Mouse (Mus musculus) forebrain, postnatal 0 days (tissue): ENCODE measurements at regions not wholly inside any gene's neighbourhood (a gene's known extent, or its start where the extent isn't known, plus 50 kb on each side); places are given as distances from the start of the nearest gene placed in this dataset.

ENCODE experiments used
- ATAC-seq: fragments of 200-750 bp; cut with Nextera tagmentation; 2 replicates; pipeline ENCODE4 v1.8.0; 2017; ENCODE audit warnings: mild to moderate bottlenecking, moderate library complexity
- DNase-seq: peaks from one replicate; pipeline ENCODE4 v3.0.0-alpha.2; 2015
- H3K27ac ChIP-seq: fragments of 300-500 bp; sonication (generic); 2 replicates; pipeline ENCODE4 v1.5.1; 2014; ENCODE audit warnings: low read depth, mild to moderate bottlenecking, antibody characterized with exemption, low read length, moderate library complexity, mixed read lengths
- H3K27me3 ChIP-seq: fragments of 300-500 bp; sonication (generic); 2 replicates; pipeline ENCODE4 v1.6.1; 2014; ENCODE audit warnings: mild to moderate bottlenecking, low read length, mixed read lengths; ENCODE audit not compliant: insufficient read depth
- H3K36me3 ChIP-seq: fragments of 300-500 bp; sonication (generic); 2 replicates; pipeline ENCODE4 v1.6.1; 2014; ENCODE audit warnings: mild to moderate bottlenecking, moderate library complexity; ENCODE audit not compliant: insufficient read depth
- H3K4me1 ChIP-seq: fragments of 300-500 bp; sonication (generic); 2 replicates; pipeline ENCODE4 v1.6.1; 2014; ENCODE audit warnings: antibody characterized with exemption; ENCODE audit not compliant: insufficient read depth
- H3K4me2 ChIP-seq: fragments of 300-500 bp; sonication (generic); 2 replicates; pipeline ENCODE4 v1.6.1; 2014; ENCODE audit warnings: low read depth, mild to moderate bottlenecking, moderate library complexity
- H3K4me3 ChIP-seq: fragments of 300-500 bp; sonication (generic); 2 replicates; pipeline ENCODE4 v1.5.1; 2014; ENCODE audit warnings: low read depth, low read length, mixed read lengths
- H3K9ac ChIP-seq: fragments of 300-500 bp; sonication (generic); 2 replicates; pipeline ENCODE4 v1.6.1; 2014; ENCODE audit warnings: mild to moderate bottlenecking
- H3K9me3 ChIP-seq: fragments of 300-500 bp; sonication (generic); 2 replicates; pipeline ENCODE4 v1.6.1; 2016; ENCODE audit warnings: low read length
- CTCF ChIP-seq: sonication (generic); IDR thresholded peaks from 2 replicates; pipeline ENCODE4 v1.5.1; 2016; ENCODE audit warnings: antibody characterized with exemption, control low read depth, low read depth
- WGBS: fragments of 180-500 bp; shearing (Covaris S2); extraction: QIAGEN DNeasy Blood & Tissue Kit; methylation state at CpG from one replicate; pipeline ENCODE4 v1.1.7; 2014; 5-methylcytosine and 5-hydroxymethylcytosine counted together

GRCm38 (mm10) chr12:102057979-102058378 lies 70.6 kb upstream of the Slc24a4 start:
- H3K4me3 ChIP-seq, result no peak overlapping the region
- H3K36me3 ChIP-seq, result no peaks in the 10 kb centered on the region
- no peak overlapping the region for H3K4me2 ChIP-seq
- no peaks in the 10 kb centered on the region for H3K9me3 ChIP-seq
- TF ChIP-seq CTCF, result no peak
- 12% methylated on average over 3 of the region's 3 CpGs for WGBS
- ATAC-seq, result no peak
- H3K9ac ChIP-seq, result no peak overlapping the region
- H3K27ac ChIP-seq, result 0 out of 2 replicates have a peak overlapping the region, but pooled peaks have one; percentile 35
- H3K4me1 ChIP-seq, result no peaks in the 10 kb centered on the region
- H3K27me3 ChIP-seq, result no peaks in the 10 kb centered on the region
- DNase-seq, result no peak

- no peak for TF ChIP-seq CTCF
- Histone ChIP-seq H3K9ac (no peak overlapping the region), H3K4me3 (no peak overlapping the region), H3K4me2 (no peak overlapping the region), H3K4me1 (no peaks in the 10 kb centered on the region), H3K36me3 (no peaks in the 10 kb centered on the region), H3K9me3 (no peaks in the 10 kb centered on the region), H3K27me3 (no peaks in the 10 kb centered on the region), H3K27ac (peak overlapping the region; percentile 35; the same call in 1 of the 2 replicates)
- DNase-seq (peak; percentile 25), ATAC-seq (peak; percentile 67; the same call in 1 of the 2 replicates)
- 5% methylated on average over 3 of the region's 3 CpGs for WGBS
Observed at GRCm38 (mm10) chr12:102058428-102058827, 70.1 kb upstream of the Slc24a4 start.

DNA sequence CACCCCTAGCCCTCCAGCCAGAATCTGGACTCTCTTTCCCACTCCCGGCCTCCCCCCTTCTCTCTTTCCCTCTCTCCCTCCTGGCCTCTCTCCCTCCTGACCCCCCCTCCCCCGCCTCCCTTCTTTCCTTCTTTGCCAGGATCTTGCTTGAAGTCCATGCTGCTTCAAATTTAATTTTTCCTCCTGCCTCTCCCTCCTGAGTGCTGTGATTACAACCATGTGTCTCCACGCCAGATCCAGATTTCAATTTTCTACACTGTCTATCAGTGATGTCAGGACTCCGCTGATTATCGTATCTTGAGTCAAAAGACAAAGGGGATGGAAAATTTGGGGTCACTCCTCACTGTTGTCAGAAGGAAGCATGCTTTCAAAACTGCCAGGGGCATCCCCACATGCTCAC lies 67.4 kb upstream of the Slc24a4 start:
- Histone ChIP-seq H3K4me3 (no peak overlapping the region), H3K4me1 (no peaks in the 10 kb centered on the region; the same call in 1 of the 2 replicates), H3K4me2 (no peak overlapping the region), H3K9ac (no peak overlapping the region), H3K27ac (no peak overlapping the region), H3K27me3 (no peaks in the 10 kb centered on the region), H3K36me3 (no peaks in the 10 kb centered on the region), H3K9me3 (no peaks in the 10 kb centered on the region)
- no peak for DNase-seq
- WGBS, result 82% methylated on average over 5 of the region's 5 CpGs
- TF ChIP-seq CTCF, result no peak
- ATAC-seq, result no peak

DNA sequence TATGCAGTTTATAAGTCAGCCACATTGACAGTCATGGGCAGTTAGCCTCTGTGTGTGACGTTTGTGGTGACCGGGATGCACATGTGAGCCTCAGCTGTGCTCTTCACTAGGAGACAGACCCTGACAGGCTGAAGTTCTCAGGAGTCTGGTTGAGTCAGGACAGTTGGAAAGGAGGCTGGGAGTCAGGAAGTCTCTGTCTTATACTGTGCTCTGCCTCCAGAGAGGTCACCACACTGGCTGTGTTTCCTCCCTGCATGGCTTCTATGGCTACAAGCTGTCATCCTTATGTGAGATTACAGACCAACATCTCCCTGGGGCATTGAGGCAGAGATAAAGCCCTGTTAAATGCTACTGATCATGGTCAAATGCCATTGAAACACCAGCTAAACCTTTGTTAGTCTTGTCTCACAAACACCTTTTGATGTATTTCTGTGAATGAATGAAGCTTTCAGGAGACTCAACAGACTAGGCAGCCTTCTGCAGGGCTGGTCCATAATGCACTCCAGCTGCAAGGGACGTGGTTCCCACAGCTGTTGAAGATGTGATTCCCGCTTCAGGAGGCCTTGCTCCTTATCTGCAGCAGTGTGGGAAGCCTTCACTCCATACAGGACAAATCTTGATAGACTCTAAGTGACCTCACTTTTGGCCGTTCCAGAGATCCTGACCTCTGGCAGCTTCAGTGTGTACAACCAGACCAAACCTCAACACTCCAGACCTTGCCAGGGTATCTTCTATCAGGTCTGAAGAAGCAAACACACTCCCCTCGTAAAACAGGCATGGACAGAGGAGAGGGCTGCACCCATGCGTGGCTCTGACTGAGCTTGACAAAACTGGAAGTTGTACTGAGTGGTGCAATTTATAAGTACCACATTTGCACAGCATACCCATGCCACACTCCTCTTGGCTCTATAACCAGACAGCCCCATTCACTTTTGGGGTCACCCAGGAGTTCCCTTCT lies 66.6 kb upstream of the Slc24a4 start:
- H3K9me3 ChIP-seq, result no peaks in the 10 kb centered on the region
- WGBS, result 85% methylated on average over 7 of the region's 7 CpGs
- no peak overlapping the region for H3K4me3 ChIP-seq
- ATAC-seq, result no peak
- H3K4me2 ChIP-seq, result no peak overlapping the region
- H3K4me1 ChIP-seq, result no peaks in the 10 kb centered on the region; the same call in 1 of the 2 replicates
- TF ChIP-seq CTCF, result no peak
- H3K9ac ChIP-seq, result no peak overlapping the region
- H3K27me3 ChIP-seq, result no peaks in the 10 kb centered on the region
- H3K27ac ChIP-seq, result no peak overlapping the region
- H3K36me3 ChIP-seq, result no peaks in the 10 kb centered on the region
- DNase-seq, result no peak

DNA sequence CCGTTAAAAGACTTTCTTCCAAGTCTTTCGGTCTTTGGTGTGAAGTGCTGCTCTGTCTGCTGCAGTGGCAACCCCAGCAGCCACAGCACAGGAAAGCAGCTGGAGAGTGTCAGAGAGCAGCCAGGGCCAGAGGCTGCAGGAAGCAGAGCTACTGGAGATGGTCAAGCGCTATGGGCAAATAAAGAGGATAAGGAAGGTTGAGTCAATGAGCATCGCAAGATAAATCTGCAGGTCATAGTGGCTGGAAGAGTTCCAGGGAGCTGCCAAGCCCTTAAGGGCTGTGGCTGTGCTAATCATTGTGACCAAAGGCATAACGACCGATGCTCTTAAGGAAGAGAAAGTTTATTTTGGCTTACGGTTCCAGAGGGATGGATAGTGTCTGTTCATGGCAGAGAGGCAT lies 65.9 kb upstream of the Slc24a4 start:
- Histone ChIP-seq H3K27me3 (no peaks in the 10 kb centered on the region), H3K9me3 (no peaks in the 10 kb centered on the region), H3K9ac (no peak overlapping the region), H3K4me1 (no peaks in the 10 kb centered on the region; the same call in 1 of the 2 replicates), H3K27ac (no peak overlapping the region), H3K4me2 (no peak overlapping the region), H3K4me3 (no peak overlapping the region), H3K36me3 (no peaks in the 10 kb centered on the region)
- ATAC-seq (no peak), DNase-seq (no peak)
- WGBS, result 63% methylated on average over 7 of the region's 7 CpGs
- no peak for TF ChIP-seq CTCF

DNA sequence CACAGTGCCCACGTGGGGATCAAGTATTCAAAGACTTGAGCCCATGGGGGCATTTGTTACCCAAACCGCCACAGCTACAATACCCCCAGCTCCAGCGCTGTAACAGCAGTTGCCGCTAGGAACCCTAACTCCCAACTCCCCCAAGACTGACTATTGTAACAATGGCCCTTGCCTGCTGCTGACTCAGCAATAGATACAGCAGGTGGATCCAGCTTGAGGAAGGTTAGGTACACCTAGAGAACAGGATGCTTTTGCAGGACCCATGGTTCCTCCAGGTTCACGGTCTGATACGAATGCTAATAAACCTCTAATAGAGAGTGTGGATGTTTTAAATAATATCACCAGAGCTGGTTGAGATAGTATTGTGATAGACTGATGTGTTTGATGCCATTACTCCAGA lies 65.3 kb upstream of the Slc24a4 start:
- H3K4me2 ChIP-seq, result no peak overlapping the region
- H3K4me1 ChIP-seq, result no peaks in the 10 kb centered on the region; the same call in 1 of the 2 replicates
- DNase-seq, result no peak
- no peak for TF ChIP-seq CTCF
- no peak overlapping the region for H3K27ac ChIP-seq
- H3K9me3 ChIP-seq, result no peaks in the 10 kb centered on the region
- no peaks in the 10 kb centered on the region for H3K36me3 ChIP-seq
- H3K9ac ChIP-seq, result no peak overlapping the region
- ATAC-seq, result no peak
- WGBS, result 81% methylated on average over 6 of the region's 6 CpGs
- H3K4me3 ChIP-seq, result no peak overlapping the region
- H3K27me3 ChIP-seq, result no peaks in the 10 kb centered on the region

DNA sequence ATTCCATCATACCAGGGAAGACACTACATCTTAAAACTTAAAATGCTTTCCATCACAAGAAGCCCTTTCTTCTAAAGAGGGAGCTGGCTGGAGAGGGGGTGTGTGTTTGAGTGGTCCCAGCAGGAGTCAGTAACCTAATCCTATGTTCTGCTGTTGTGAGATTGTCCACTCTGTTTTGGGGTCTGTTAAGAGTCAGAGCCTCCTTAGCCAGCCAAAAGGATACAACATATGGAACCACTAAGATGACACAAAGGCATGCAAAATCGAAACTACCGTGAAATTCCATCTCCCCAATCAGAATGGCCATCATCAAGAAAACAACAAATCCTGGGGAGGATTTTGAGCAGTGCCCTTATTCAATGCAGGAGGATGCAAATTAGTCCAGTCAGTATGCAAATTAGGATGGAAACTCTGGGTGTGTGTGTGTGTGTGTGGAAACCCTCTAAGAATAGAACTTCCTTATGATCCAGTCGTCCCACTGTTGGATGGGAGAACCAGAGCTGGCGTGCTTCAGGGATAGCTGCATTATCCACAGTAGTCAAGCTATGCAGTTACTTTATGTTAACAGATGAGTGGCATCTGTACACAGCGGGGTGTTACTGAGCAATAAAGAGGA lies 63.7 kb upstream of the Slc24a4 start:
- DNase-seq (no peak), ATAC-seq (peak; percentile 61)
- Histone ChIP-seq H3K9ac (no peak overlapping the region; the same call in 1 of the 2 replicates), H3K27ac (no peak overlapping the region), H3K4me3 (no peak overlapping the region), H3K4me2 (no peak overlapping the region), H3K27me3 (no peaks in the 10 kb centered on the region), H3K4me1 (no peaks in the 10 kb centered on the region; the same call in 1 of the 2 replicates), H3K36me3 (no peaks in the 10 kb centered on the region), H3K9me3 (no peaks in the 10 kb centered on the region)
- 27% methylated on average over 5 of the region's 5 CpGs for WGBS
- TF ChIP-seq CTCF, result no peak
